Mouse (Mus musculus) CD4-positive naive resting alpha-beta T cell, adult 76 days (primary cell): ENCODE data around the gene Vmn2r48. TPM values are rescaled to one million over a fixed set of nuclear protein-coding genes. Genes with fewer than 3 reads are reported as not detected.

Experiments
- total RNA-seq: library from RNA; stranded (reverse); gene quantifications from one replicate; pipeline ENCODE4 v1.2.4, GENCODE M21; 2023

The Vmn2r48 gene
- not detected for total RNA-seq

DNA sequence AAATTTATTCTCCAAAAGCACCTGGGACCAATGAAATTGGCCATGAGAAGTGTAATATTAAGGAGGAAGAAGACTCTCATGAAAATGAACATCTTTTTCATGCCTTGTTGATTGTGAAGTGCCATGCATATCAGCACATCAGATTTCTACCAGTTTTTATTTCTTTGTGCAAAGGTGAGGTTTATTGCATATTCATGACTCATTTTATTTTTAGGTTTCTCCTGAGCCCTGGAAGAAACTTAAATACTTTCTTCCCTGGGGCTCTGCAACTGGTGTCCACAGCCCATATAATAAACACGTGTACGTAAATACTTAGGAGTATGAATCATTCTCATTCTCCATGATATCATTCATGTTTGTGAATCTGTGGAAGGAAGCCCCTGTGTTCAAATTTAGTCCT, at the start of gene Vmn2r48:
Gene Vmn2r48, minus strand, starts transcription at position 101 of the 400 bp plus-strand sequence.

DNA sequence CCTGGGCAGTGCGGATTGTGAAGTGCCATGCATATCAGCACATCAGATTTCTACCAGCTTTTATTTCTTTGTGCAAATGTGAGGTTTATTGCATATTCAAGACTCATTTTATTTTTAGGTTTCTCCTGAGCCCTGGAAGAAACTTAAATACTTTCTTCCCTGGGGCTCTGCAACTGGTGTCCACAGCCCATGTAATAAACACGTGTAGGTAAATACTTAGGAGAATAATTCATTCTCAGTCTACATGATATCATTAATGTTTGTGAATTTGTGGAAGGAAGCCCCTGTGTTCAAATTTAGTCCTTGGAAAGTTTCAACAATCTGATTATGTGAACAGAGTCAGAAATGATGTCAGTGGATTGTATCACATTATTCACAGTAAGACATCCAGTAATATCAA, 38.8 kb upstream of the Vmn2r48 start, which contains the start of gene Vmn2r49:
Gene Vmn2r49, minus strand, starts transcription at position 101 of the 400 bp plus-strand sequence.

Other genes with a start within 250 kb of the Vmn2r48 start
- not detected for gene Vmn2r46, start 183.0 kb downstream of the Vmn2r48 start, total RNA-seq
- gene Vmn2r47, start 112.3 kb downstream of the Vmn2r48 start, total RNA-seq = not detected
- gene Vmn2r49, start 38.7 kb upstream of the Vmn2r48 start, total RNA-seq = not detected
- not detected for gene Vmn2r50, start 99.7 kb upstream of the Vmn2r48 start, total RNA-seq
- not detected for gene Vmn2r51, start 152.2 kb upstream of the Vmn2r48 start, total RNA-seq
- not detected for gene Vmn2r52, start 223.0 kb upstream of the Vmn2r48 start, total RNA-seq